Mouse (Mus musculus): ENCODE results near the gene C330007P06Rik. TPM values are rescaled to one million over a fixed set of nuclear protein-coding genes. Genes with fewer than 3 reads are reported as not detected.

C330007P06Rik gene
- total RNA-seq, 2 experiments from 2014 or later = 17.3 to 19.3 TPM

GRCm38 (mm10) chrX:36833397-36834084 lies 40.4 kb downstream of the C330007P06Rik start:
- DNase-seq = peak; percentile 75

GRCm38 (mm10) chrX:36831632-36832031 lies 42.3 kb downstream of the C330007P06Rik start:
- DNase-seq = no peak

DNA sequence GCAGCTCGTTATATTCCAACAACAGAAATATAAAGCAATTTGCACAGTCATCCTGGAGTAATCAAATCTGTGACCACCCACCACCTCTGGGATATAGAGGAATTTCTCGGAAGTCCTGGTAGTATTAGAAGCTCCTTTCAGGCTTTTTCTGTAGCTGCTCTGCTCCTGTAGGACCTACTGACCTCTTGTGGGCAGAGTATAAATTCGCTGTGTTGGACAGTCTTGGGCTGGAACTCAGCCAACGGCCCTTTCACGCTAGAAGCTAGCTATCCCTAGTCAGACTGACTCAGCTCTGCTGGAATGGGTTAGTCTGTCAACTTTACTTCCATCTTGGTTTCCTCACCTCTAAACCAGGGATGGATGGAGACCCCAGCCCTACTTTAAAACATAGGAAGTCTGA lies 43.6 kb downstream of the C330007P06Rik start:
- DNase-seq = peak; percentile 75

DNA sequence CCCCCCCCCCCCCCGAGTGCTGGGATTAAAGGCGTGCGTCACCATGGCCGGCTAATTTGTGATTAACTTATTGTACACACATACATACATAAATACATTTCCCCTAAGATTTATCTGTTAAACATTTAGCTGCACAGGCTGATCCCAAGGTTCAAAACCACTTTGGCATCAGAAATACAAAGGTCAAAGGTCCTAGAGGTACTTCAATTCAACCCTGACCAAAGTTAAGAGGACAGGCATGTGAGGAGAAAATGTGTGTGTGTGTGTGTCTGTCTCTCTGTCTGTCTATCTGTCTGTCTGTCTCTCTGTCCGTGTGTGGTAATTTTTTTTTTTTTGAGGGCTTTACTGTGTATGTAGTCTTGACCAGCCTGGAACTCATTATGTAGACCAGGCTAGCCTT lies 47.0 kb downstream of the C330007P06Rik start:
- no peak for DNase-seq

- no peak for DNase-seq
Measured at GRCm38 (mm10) chrX:36825032-36825431, 48.9 kb downstream of the C330007P06Rik start.

DNA sequence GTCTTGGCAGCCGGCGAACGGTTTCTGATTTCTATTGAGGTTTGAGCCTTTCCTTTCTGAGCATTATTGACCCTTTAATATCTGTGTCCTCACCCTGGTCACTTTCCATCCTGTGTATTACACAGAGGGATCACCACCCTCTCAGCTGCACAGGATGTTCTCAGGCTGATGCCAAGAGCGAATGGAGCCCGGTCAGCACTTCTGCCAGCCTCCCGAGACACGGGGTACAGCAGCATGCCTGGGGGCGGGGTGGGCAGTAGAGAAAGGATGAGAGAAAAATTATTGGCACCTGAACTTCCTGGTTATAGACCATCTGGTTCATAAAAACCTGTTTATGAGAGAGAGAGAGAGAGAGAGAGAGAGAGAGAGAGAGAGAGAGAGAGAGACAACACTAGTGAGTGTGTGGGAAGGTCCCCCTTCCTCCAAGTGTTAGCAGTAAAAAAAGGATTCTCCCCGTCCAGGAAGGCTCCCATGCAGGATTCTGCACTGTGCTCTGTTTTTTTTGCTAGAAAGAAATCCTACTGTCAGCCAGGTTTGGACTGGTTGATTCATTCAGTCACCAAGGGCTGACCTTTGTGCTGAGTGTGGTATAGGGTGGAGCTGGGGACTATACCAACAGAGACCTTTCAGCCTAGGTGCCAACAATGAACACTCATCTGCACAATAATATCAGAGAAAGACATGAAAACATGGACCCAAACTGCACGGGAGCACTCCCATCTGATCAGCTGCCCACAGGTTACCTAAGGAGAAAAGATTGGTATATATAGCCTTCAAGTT lies 49.8 kb downstream of the C330007P06Rik start:
- no peak for DNase-seq

- DNase-seq = peak; percentile 53
Measured at GRCm38 (mm10) chrX:36820201-36820600, 53.7 kb downstream of the C330007P06Rik start.

DNA sequence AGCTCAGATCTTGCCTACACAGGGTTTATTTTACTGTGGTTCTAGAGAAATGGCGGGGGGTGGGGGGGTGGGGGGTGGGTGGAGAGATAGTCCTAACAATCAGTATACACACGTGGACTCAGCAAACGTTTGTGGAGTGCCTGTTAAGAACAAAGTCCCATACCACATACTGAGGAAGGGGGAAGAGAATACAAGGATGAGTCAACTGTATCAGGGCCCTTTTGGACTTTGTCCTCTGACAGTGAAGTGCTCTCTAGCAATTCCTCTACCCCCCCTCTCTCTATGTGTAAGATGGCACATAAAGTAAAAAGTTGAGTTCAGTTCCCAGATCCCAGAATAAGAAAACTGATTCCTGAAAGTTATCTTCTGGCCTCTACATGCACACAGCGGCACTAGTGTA lies 54.3 kb downstream of the C330007P06Rik start:
- no peak for DNase-seq

- no peak for DNase-seq
Measured at GRCm38 (mm10) chrX:36816953-36817441, 56.9 kb downstream of the C330007P06Rik start.

DNA sequence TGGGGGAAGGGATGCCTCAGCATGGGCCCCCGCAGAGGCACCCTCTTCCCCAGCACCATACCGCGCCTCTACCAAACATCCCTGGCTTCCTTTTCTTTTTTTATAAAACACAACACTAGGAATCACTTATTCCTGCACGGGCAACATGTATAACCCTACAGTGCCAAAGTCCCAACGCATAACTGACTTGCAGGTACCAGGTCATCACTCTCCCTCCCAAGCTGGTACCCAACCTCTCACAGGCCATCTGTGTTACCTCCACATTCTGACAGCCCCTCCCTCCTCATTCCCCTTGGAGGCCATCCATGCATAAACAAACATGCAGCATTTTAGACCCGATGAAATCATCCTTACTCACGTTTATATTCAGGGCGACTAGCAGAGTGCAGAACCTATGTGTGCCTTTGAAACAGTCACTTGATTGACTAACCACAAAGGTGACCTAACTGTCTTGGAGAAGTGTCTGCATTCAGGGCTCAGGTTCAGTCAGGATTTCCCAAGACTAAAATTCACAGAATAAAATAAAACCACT lies 57.5 kb downstream of the C330007P06Rik start:
- no peak for DNase-seq

DNA sequence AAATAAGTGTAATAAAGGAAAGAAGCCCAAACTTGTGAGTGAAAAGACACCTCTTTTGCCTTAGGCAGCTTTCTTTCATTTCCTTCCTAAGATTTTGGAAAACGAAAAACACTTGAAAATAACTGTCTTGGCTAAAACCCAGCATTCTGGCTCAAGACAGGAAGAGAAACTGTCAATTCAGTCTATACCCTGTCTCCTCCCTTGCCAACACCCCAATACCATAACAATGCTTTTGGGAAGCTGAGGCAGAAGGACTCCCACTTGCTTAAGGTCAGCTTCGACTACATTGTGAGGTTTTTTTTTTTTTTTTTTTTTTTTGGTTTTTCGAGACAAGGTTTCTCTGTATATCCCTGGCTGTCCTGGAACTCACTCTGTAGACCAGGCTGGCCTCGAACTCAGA lies 58.5 kb downstream of the C330007P06Rik start:
- DNase-seq = no peak

DNA sequence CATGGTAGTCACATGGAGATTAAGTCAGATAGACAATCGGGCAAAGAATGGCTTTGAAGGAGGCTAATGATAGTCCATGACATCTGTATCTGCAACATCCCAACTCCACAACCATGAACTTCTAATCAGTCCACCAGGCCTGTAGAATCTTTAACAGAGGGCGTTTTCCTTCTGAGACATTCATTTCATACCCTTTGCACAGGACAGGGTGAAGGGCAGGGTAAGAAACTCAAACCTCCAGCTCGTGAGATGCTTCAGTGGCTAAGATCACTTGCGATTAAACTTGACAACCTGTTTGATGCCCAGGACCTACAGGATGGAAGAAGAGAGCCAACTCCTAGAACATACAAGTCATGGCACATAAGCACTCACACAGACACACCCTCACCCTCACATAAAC lies 58.9 kb downstream of the C330007P06Rik start:
- DNase-seq = no peak

GRCm38 (mm10) chrX:36814161-36814836 lies 59.6 kb downstream of the C330007P06Rik start:
- no peak for DNase-seq

GRCm38 (mm10) chrX:36811377-36811776 lies 62.5 kb downstream of the C330007P06Rik start:
- peak; percentile 52 for DNase-seq

GRCm38 (mm10) chrX:36808318-36808683 lies 65.6 kb downstream of the C330007P06Rik start:
- no peak for DNase-seq

DNA sequence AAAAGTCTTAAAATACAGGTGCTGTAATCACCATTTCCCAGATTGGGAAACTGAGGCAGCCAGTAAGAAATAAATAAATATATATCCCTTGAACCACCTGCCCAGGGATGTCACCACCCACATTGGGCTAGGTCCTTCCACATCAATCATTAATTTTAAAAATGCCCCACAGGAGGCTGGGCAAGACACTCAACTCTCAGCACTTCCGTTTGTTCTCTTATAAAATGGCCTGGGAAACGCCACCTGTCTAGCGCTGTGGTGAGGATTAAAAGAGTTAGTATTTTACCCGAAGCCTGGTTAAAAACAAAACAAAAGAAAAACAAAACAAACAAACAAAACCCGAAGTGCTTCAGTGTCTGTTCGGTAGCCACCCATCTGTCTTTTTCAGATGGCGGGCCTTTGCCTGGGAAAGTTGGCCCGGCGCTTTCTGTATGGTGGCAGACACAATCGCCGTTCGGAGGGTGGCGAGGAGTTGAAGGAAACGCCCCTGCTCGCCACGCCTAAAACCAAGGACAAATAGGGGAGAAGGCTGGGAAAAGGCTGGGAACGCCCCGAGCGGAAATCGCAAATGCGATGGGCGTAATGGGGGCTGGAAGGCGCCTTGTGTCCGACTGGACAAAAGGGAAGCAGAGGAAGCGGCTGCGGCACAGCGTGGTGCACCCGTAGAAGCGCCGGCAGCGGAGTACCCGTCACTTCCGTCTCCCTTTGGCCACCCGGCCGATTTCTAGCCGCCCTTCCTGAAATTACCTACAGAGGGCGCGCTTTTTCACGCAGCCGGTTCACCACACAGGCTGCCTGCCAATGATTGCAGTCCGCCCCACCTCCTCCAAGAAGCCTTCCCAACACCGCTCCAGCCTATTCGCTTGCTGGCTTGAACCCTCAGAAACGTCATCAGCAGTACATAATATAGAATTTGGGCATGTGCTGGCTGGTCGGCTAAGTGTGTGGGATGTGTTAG lies 66.3 kb downstream of the C330007P06Rik start:
- peak; percentile 93 for DNase-seq

- DNase-seq = no peak
Measured at GRCm38 (mm10) chrX:36805466-36806235, 68.3 kb downstream of the C330007P06Rik start.

DNA sequence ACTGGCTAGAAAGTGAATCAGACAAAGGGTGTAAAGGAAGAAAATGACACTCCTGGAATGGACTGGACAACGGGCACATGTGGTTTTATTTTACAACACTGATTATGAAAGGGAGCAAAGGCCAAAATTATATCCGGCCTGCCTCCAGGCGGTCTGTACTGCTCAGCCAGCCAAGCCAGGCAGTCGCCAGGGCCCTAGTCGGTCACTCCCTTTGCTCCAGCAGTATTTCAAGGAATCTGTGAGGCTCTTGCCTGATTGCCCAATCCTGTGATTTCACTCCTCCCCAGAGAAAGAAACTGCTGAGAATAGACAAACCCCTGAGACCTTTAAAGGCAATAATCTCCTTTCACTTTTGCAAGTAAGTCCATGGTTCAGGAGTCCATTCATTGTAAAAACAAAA lies 69.7 kb downstream of the C330007P06Rik start:
- peak; percentile 20 for DNase-seq

- no peak for DNase-seq
Measured at GRCm38 (mm10) chrX:36803189-36803588, 70.7 kb downstream of the C330007P06Rik start.

GRCm38 (mm10) chrX:36799131-36799879 lies 74.6 kb downstream of the C330007P06Rik start:
- DNase-seq = no peak

All from heart, postnatal 4 days (tissue).